Mouse (Mus musculus) ovary, postnatal 10 days (tissue): ENCODE measurements around the gene Gm20388.
"Not testable (repeated sequence)": the region's sequence is repeated elsewhere in the genome, so short reads cannot be mapped to it uniquely, and the experiment has no call there.

Experiments
- DNase-seq: peaks from one replicate; pipeline ENCODE4 v3.0.0; 2022; ENCODE audit warnings: low spot score

The Gm20388 gene

GRCm38 (mm10) chr8:120317118-120317824 lies 406.6 kb downstream of the Gm20388 start:
- DNase-seq = no peak

GRCm38 (mm10) chr8:120318476-120318991 lies 407.9 kb downstream of the Gm20388 start:
- DNase-seq = no peak

- DNase-seq = no peak
Measured at GRCm38 (mm10) chr8:120319449-120319848, 408.8 kb downstream of the Gm20388 start.

- DNase-seq = no peak
Measured at GRCm38 (mm10) chr8:120320146-120320545, 409.5 kb downstream of the Gm20388 start.

- no peak for DNase-seq
Measured at GRCm38 (mm10) chr8:120321724-120322123, 411.1 kb downstream of the Gm20388 start.

- DNase-seq = no peak
Measured at GRCm38 (mm10) chr8:120322956-120323448, 412.4 kb downstream of the Gm20388 start.

- no peak for DNase-seq
Measured at GRCm38 (mm10) chr8:120324555-120324954, 413.9 kb downstream of the Gm20388 start.

GRCm38 (mm10) chr8:120325172-120325767 lies 414.6 kb downstream of the Gm20388 start:
- DNase-seq = no peak

- DNase-seq = no peak
Measured at GRCm38 (mm10) chr8:120327131-120327554, 416.5 kb downstream of the Gm20388 start.

GRCm38 (mm10) chr8:120328361-120329022 lies 417.9 kb downstream of the Gm20388 start:
- DNase-seq = no peak

GRCm38 (mm10) chr8:120329030-120329748 lies 418.5 kb downstream of the Gm20388 start:
- DNase-seq = no peak

- no peak for DNase-seq
Measured at GRCm38 (mm10) chr8:120331027-120331426, 420.4 kb downstream of the Gm20388 start.

- DNase-seq = no peak
Measured at GRCm38 (mm10) chr8:120332379-120333229, 422.0 kb downstream of the Gm20388 start.

- no peak for DNase-seq
Measured at GRCm38 (mm10) chr8:120333681-120334080, 423.0 kb downstream of the Gm20388 start.

GRCm38 (mm10) chr8:120334261-120334660 lies 423.6 kb downstream of the Gm20388 start:
- not testable (repeated sequence) for DNase-seq

- DNase-seq = no peak
Measured at GRCm38 (mm10) chr8:120334878-120335261, 424.2 kb downstream of the Gm20388 start.

GRCm38 (mm10) chr8:120335262-120336086 lies 424.8 kb downstream of the Gm20388 start:
- no peak for DNase-seq

- no peak for DNase-seq
Measured at GRCm38 (mm10) chr8:120336087-120336380, 425.4 kb downstream of the Gm20388 start.

- DNase-seq = no peak
Measured at GRCm38 (mm10) chr8:120336909-120337555, 426.4 kb downstream of the Gm20388 start.

- DNase-seq = no peak
Measured at GRCm38 (mm10) chr8:120337627-120338026, 427.0 kb downstream of the Gm20388 start.
